Mouse (Mus musculus): ENCODE results near the gene Zfp462. TPM values are rescaled to one million over a fixed set of nuclear protein-coding genes. Genes with fewer than 3 reads are reported as not detected.

The Zfp462 gene
- polyA plus RNA-seq, 1 experiment: 0.07 TPM

DNA sequence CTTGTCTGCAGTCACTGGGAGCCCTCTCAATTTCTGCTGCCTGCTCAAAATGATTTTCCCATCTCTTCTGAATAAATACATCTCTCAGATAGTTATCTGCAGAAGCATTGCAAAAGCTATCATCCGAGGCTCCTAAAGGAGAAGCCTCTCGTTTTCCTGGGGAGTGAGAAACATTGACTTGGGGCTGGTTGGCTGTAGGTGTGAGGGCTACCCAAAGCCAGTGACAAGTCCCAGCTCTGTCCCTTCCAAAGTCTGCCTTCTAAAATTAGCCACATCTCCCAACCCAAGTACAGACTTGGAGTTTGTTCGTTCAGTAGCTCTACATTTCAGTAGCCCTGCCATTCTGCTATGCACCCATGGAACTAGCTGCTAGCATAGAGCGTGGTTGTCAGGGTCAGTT, 22.3 kb downstream of the Zfp462 start:
- Histone ChIP-seq H3K27ac (ENCODE audit: insufficient read depth, low read depth, low read length) (no peak overlapping the region), H3K4me1 (ENCODE audit: control insufficient read depth, insufficient read depth, low read length) (peaks cover 5% of the 10 kb centered on the region), H3K4me3 (ENCODE audit: insufficient read depth, low read length) (no peak overlapping the region)
- TF ChIP-seq CTCF (IDR thresholded peaks at IDR 0.05; ENCODE audit: low read depth, low read length): no peak

DNA sequence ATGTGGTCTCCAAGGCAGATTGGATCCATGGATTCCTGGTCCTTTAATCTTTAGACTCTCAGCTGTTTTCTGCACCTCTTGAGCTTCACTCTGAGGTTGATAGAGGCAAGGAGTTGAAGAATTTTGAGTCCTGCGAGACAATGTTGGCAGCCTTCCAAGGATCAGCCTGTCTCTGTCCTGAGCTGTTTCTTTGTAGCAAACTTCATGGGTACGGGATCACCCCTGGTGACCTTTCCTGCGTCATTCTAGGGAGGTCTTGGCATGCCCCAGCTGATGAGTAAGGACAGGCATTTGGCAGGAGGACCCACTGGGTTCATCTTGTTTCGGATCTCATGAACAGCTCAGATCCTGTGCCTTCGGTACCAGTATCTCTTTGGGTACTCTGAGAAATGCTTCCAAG, 22.9 kb downstream of the Zfp462 start:
- Histone ChIP-seq H3K4me1 (ENCODE audit: control insufficient read depth, insufficient read depth, low read length) (peaks cover 8% of the 10 kb centered on the region), H3K4me3 (ENCODE audit: insufficient read depth, low read length) (no peak overlapping the region), H3K27ac (ENCODE audit: insufficient read depth, low read depth, low read length) (no peak overlapping the region)
- TF ChIP-seq CTCF (IDR thresholded peaks at IDR 0.05; ENCODE audit: low read depth, low read length) (no peak), POLR2A (IDR thresholded peaks at IDR 0.05; ENCODE audit: borderline replicate concordance, low read depth, low read length) (no peak)

DNA sequence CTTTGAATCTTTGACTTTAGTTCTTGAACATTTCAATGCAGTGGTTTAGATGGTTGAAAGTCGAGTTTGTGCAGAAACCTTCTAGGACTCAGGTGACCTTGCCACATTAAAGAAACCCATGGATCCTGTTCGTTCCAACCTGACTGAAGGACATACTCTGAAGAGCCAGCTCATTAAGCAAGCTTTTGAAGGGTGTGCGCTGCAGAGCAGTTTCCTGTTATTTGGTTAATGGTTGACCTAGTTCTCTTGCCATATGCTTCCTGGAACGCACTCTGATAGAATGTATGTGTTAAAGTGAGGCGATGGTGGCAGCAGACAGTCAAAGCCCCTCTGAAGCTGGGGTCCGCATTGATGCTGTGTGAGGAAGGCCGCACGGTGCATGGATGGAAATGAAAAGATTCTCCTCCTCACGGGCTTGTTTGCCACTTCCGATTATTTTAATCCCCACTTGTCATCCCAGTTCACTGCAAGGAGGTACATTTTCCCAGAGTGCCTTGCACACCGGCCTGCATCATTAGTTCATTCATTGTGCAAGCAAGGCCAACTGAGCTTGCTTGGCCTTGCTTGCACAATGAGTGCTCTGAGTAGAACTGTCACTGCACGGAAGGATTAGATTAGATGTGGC, 24.9 kb downstream of the Zfp462 start:
- Histone ChIP-seq H3K27ac (ENCODE audit: insufficient read depth, low read depth, low read length) (no peak overlapping the region), H3K4me1 (ENCODE audit: control insufficient read depth, insufficient read depth, low read length) (peaks cover 12% of the 10 kb centered on the region), H3K4me3 (ENCODE audit: insufficient read depth, low read length) (no peak overlapping the region)
- no peak for TF ChIP-seq CTCF (IDR thresholded peaks at IDR 0.05; ENCODE audit: low read depth, low read length)
- TF ChIP-seq POLR2A (IDR thresholded peaks at IDR 0.05; ENCODE audit: borderline replicate concordance, low read depth, low read length): no peak

DNA sequence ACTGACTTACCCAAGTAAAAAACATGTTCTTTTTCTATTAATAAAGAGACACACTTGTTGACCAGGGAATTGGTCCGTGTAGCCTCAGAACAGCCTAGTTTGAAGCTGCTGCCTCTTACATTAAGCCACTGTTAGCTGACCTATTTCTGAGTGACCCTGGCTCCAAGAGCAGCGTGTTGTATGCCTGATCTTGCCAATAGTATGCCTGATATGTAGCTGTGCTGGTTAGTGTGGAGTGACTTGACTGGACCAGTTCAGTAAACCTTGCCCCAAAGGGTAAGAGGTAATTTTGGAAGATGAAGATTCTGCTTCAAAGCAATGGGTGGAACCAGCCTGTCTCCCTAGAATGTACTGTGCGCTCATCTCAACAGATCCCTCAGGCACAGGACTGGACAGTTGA, 26.5 kb downstream of the Zfp462 start:
- H3K27ac ChIP-seq (ENCODE audit: insufficient read depth, low read depth, low read length): no peak overlapping the region
- TF ChIP-seq POLR2A (IDR thresholded peaks at IDR 0.05; ENCODE audit: borderline replicate concordance, low read depth, low read length) (no peak), CTCF (IDR thresholded peaks at IDR 0.05; ENCODE audit: low read depth, low read length) (no peak)

DNA sequence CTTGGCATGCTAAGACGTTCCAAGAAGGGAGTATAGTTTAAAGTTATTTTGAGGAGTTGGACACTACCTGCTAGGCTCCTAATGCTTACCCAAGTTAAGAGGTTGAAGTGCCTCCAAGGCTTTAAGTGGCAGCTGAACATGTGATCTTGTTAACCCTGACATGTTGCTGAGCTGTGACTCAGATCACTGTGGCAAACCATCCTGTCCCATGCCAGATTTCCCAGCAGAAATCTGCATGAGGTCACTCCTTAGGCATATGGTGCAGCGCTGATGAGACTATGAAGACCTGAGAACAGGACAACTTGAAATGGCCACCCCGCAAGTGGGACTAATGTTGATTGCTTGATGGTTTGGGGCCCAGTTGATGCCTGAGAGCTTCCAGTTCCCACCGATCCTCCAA, 27.2 kb downstream of the Zfp462 start:
- no peak overlapping the region for H3K4me3 ChIP-seq (ENCODE audit: insufficient read depth, low read length)
- no peak overlapping the region for H3K27ac ChIP-seq (ENCODE audit: insufficient read depth, low read depth, low read length)

More for the DNA sequence above, 26.5 kb downstream of the Zfp462 start:
- Histone ChIP-seq H3K4me3 (ENCODE audit: insufficient read depth, low read length) (no peak overlapping the region), H3K4me1 (ENCODE audit: control insufficient read depth, insufficient read depth, low read length) (peaks cover 9% of the 10 kb centered on the region)

DNA sequence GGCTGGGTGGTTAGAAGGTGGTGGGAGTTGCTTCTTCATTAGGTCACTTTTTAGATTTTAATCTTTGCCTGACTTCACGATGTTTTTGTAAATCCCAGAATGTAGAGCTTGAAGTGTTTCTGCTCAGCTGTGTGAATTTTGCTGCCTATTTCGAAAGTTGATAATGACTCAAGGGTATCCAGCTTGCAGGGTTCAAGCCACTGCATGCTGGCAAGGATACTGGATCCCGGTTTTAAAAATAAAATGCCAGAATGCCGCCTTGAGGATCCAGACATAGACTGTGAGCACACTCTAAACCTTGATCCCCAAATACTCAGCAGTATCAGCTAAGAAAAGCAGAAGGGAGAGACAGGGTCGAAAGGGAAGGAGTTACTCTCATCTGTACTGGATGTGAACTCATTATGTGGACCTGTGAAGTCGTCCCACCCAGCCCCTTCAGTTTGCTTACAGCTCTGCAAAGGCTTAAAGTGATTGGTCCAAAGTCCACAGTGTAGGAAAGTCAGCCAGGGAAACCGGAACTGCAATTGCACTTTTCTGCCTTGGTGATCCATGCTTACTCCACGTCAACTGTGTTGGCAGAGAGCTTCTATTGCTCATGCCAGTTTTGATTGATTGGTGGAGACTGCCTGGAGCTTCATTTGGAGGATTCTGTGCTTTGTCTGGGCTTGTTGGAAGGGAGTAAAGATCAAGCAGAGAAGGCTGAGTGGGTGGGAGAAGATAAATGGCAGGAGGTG, 28.1 kb downstream of the Zfp462 start:
- TF ChIP-seq POLR2A (IDR thresholded peaks at IDR 0.05; ENCODE audit: borderline replicate concordance, low read depth, low read length) (no peak), CTCF (IDR thresholded peaks at IDR 0.05; ENCODE audit: low read depth, low read length) (no peak)
- H3K4me1 ChIP-seq (ENCODE audit: control insufficient read depth, insufficient read depth, low read length): peaks cover 9% of the 10 kb centered on the region
- H3K27ac ChIP-seq (ENCODE audit: insufficient read depth, low read depth, low read length): no peak overlapping the region
- no peak overlapping the region for H3K4me3 ChIP-seq (ENCODE audit: insufficient read depth, low read length)

More for the DNA sequence above, 27.2 kb downstream of the Zfp462 start:
- H3K4me1 ChIP-seq (ENCODE audit: control insufficient read depth, insufficient read depth, low read length): peaks cover 9% of the 10 kb centered on the region
- TF ChIP-seq CTCF (IDR thresholded peaks at IDR 0.05; ENCODE audit: low read depth, low read length) (no peak), POLR2A (IDR thresholded peaks at IDR 0.05; ENCODE audit: borderline replicate concordance, low read depth, low read length) (no peak)

DNA sequence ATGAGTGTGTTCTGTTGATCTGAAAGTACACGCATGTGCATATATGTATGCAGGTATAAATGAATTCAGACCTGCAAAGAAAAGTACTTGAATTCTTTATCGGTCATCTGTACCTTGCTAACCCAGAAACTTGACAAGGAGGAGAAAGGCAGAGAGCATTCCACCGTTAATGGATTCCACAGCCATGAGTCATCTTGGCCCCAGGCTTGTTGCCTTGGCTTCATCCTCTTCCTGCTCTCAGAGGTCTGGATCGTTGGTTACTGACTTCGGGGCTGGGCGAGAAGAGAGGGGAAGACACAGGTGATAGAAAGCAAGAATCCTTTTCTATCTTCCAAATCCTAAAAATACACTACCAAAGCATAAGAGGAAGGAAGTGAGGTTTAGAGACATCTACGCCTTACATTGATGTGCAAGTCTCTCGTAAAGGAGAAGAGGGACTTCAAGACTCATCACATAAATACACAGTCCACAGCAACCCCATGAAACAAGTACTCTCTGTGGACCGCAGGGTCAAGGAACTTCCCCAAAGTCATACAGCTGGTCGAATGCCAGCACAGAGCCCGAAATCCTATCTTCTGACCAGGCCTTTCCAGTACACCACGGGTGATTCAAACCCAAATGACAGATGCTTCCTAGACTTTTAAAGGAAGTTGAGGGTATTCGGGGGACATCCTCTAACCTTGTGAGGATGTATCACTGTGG, 35.1 kb downstream of the Zfp462 start:
- peak overlapping the region; percentile 69 for H3K27ac ChIP-seq (ENCODE audit: insufficient read depth, low read depth, low read length)
- no peak overlapping the region for H3K4me3 ChIP-seq (ENCODE audit: insufficient read depth, low read length)
- no peak for TF ChIP-seq POLR2A (IDR thresholded peaks at IDR 0.05; ENCODE audit: borderline replicate concordance, low read depth, low read length)
- no peak for TF ChIP-seq CTCF (IDR thresholded peaks at IDR 0.05; ENCODE audit: low read depth, low read length)
- peaks cover 18% of the 10 kb centered on the region for H3K4me1 ChIP-seq (ENCODE audit: control insufficient read depth, insufficient read depth, low read length)

DNA sequence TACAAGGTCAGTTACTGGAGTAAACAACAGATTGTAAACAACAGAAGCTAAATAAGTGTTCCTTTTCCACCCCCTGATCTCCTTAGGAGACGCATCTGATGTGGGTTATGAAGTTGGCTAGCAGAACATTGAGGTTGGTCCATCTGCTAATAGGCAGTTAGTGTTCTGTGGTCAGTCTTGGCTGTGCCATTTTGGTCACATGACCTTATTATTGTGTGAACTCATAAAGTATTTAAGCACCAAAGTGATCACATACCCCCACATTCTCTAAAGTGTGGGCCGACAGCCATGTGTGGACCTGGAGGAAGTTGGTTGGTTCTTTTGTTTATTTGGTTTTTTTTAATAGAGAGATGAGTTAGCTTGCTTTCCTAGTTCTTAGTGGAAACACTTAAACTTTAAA, 39.7 kb downstream of the Zfp462 start:
- Histone ChIP-seq H3K4me1 (ENCODE audit: control insufficient read depth, insufficient read depth, low read length) (peaks cover 15% of the 10 kb centered on the region), H3K4me3 (ENCODE audit: insufficient read depth, low read length) (no peak overlapping the region), H3K27ac (ENCODE audit: insufficient read depth, low read depth, low read length) (no peak overlapping the region)
- TF ChIP-seq POLR2A (IDR thresholded peaks at IDR 0.05; ENCODE audit: borderline replicate concordance, low read depth, low read length) (no peak), CTCF (IDR thresholded peaks at IDR 0.05; ENCODE audit: low read depth, low read length) (no peak)

DNA sequence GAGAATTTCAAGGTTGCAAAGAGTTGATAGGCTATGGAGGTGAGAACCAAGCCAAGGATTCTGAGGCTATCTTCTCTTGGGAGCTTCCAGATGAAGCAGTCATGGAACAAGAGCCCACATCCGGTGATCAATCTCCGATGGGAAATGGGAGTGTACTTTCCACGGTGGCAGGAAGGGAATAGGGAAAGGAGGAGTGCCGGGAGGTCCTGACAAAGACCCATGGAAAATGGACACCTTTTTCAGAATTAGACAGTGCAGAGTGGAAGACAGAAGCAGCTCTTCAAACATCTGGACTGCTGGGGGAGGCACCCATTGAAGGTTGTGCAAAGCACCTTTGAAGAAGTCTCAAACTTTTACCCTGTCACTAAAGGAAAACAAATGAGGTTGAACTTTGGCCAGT, 41.8 kb downstream of the Zfp462 start:
- TF ChIP-seq CTCF (IDR thresholded peaks at IDR 0.05; ENCODE audit: low read depth, low read length) (no peak), POLR2A (IDR thresholded peaks at IDR 0.05; ENCODE audit: borderline replicate concordance, low read depth, low read length) (no peak)
- peaks cover 2% of the 10 kb centered on the region; the same call in 1 of the 2 replicates for H3K4me1 ChIP-seq (ENCODE audit: control insufficient read depth, insufficient read depth, low read length)
- no peak overlapping the region for H3K27ac ChIP-seq (ENCODE audit: insufficient read depth, low read depth, low read length)
- no peak overlapping the region for H3K4me3 ChIP-seq (ENCODE audit: insufficient read depth, low read length)

DNA sequence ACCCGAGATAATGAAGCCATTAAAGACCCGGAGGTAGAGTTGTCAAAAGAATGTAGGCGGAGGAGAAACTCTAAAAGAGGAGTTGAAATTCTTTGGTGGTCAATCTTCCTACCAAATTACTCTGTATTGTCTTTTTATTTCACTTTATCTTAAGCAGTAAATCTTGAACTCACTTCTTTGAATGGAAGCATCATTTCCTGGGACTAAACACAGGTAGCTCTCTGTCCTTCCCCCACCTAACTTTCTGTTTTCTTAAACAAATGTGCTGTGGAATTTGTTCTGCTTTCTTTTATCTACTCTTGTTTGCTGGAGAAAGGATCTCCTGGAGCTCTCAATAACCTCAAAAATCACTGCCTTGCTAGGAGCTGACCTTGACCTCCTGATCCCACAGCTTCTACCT, 42.4 kb downstream of the Zfp462 start:
- H3K27ac ChIP-seq (ENCODE audit: insufficient read depth, low read depth, low read length): no peak overlapping the region
- H3K4me1 ChIP-seq (ENCODE audit: control insufficient read depth, insufficient read depth, low read length): peaks cover 2% of the 10 kb centered on the region; the same call in 1 of the 2 replicates
- TF ChIP-seq CTCF (IDR thresholded peaks at IDR 0.05; ENCODE audit: low read depth, low read length) (no peak), POLR2A (IDR thresholded peaks at IDR 0.05; ENCODE audit: borderline replicate concordance, low read depth, low read length) (no peak)
- no peak overlapping the region for H3K4me3 ChIP-seq (ENCODE audit: insufficient read depth, low read length)

Measured in bone marrow macrophage, adult 2 months (primary cell).